In genomic region chr9:61397130-61397529, GRCm38 (mm10) we compare ENCODE assay signal across 21 mouse cellular contexts. TPM values are rescaled to one million over a fixed set of nuclear protein-coding genes. Genes with fewer than 3 reads are reported as not detected.
DNase-seq lines count a peak whose midpoint lies in the region; ATAC-seq lines count a peak whose summit lies in the region.
"Had no signal": no experiment of that assay in that cellular context is flagged by ENCODE, and none has a peak within 500 bp of the region (broad histone marks: within the 10 kb centered on the region; RNA-seq: fewer than 3 reads in every experiment).

No protein-coding gene starts in this region.

- 0 out of 2 replicates have a peak overlapping the region, but pooled peaks have one; percentile 57 for H3K27ac ChIP-seq in forebrain, embryonic 13.5 days
- H3K27ac ChIP-seq in forebrain, embryonic 11.5 days (ENCODE audit: low read depth, low read length) = no peak overlapping the region
- no peak overlapping the region for H3K27ac ChIP-seq in kidney, embryonic 14.5 days (ENCODE audit: low read depth, low read length)
- no peak overlapping the region; the same call in 1 of the 2 replicates for H3K27ac ChIP-seq in midbrain, embryonic 10.5 days (replicated peaks)
- no peak overlapping the region for H3K27ac ChIP-seq in midbrain, embryonic 14.5 days (replicated peaks; ENCODE audit: low read depth, low read length)
- H3K27ac ChIP-seq: embryonic facial prominence, embryonic 13.5 days; heart, adult 2 months; intestine, embryonic 15.5 days; liver, embryonic 13.5 days had no signal

- no peak for ATAC-seq in forebrain, embryonic 13.5 days
- ATAC-seq in forebrain, embryonic 11.5 days (replicated peaks; ENCODE audit: low FRiP score) = no peak
- ATAC-seq in kidney, embryonic 14.5 days (ENCODE audit: low FRiP score, low TSS enrichment) = no peak
- ATAC-seq in midbrain, embryonic 14.5 days (ENCODE audit: low FRiP score, low TSS enrichment) = no peak
- ATAC-seq: intestine, embryonic 15.5 days; midbrain, embryonic 16.5 days had no signal

- H3K9me3 ChIP-seq in forebrain, embryonic 13.5 days (replicated peaks) = no peaks in the 10 kb centered on the region
- no peaks in the 10 kb centered on the region for H3K9me3 ChIP-seq in forebrain, embryonic 11.5 days (ENCODE audit: control insufficient read depth, low read length)
- no peaks in the 10 kb centered on the region for H3K9me3 ChIP-seq in kidney, embryonic 14.5 days (ENCODE audit: control insufficient read depth, low read length)
- no peaks in the 10 kb centered on the region for H3K9me3 ChIP-seq in midbrain, embryonic 10.5 days (replicated peaks)
- H3K9me3 ChIP-seq in midbrain, embryonic 14.5 days (ENCODE audit: control insufficient read depth, low read length) = no peaks in the 10 kb centered on the region
- H3K9me3 ChIP-seq: embryonic facial prominence, embryonic 13.5 days; G1E; intestine, embryonic 15.5 days; limb, embryonic 13.5 days; liver, embryonic 13.5 days had no signal

- H3K27me3 ChIP-seq in forebrain, embryonic 13.5 days = peaks cover 12% of the 10 kb centered on the region
- H3K27me3 ChIP-seq in forebrain, embryonic 11.5 days (ENCODE audit: control insufficient read depth, insufficient read depth, low read length) = no peaks in the 10 kb centered on the region
- 0 out of 2 replicates have a peak, but pooled peaks cover 3% of the 10 kb centered on the region for H3K27me3 ChIP-seq in kidney, embryonic 14.5 days (ENCODE audit: control insufficient read depth, insufficient read depth, low read length)
- H3K27me3 ChIP-seq in midbrain, embryonic 10.5 days (ENCODE audit: low read depth, poor library complexity, severe bottlenecking) = peaks cover 39% of the 10 kb centered on the region; the same call in 1 of the 2 replicates
- peaks cover 3% of the 10 kb centered on the region; the same call in 1 of the 2 replicates for H3K27me3 ChIP-seq in midbrain, embryonic 14.5 days (ENCODE audit: control insufficient read depth, insufficient read depth, low read length)
- H3K27me3 ChIP-seq: embryonic facial prominence, embryonic 13.5 days; intestine, embryonic 15.5 days; limb, embryonic 13.5 days; liver, embryonic 13.5 days had no signal

- H3K4me3 ChIP-seq in forebrain, embryonic 13.5 days = no peak overlapping the region
- H3K4me3 ChIP-seq in forebrain, embryonic 11.5 days (ENCODE audit: low read depth, low read length) = no peak overlapping the region
- no peak overlapping the region for H3K4me3 ChIP-seq in kidney, embryonic 14.5 days (ENCODE audit: low read length)
- H3K4me3 ChIP-seq in midbrain, embryonic 10.5 days = peak overlapping the region; percentile 20; the same call in 1 of the 2 replicates
- H3K4me3 ChIP-seq in midbrain, embryonic 14.5 days (replicated peaks; ENCODE audit: low read depth, low read length) = no peak overlapping the region
- H3K4me3 ChIP-seq: embryonic facial prominence, embryonic 13.5 days; heart, adult 2 months; intestine, embryonic 15.5 days; limb, embryonic 13.5 days; liver, embryonic 13.5 days had no signal

- no peak for DNase-seq in forebrain, embryonic 11.5 days (ENCODE audit: low spot score)
- DNase-seq in kidney, postnatal 14 days = peak; percentile 64
- no peak for DNase-seq in midbrain, embryonic 10.5 days (ENCODE audit: low spot score)
- no peak for DNase-seq in midbrain, embryonic 14.5 days
- DNase-seq in kidney, postnatal 36 days = peak; percentile 54 to 60
- no peak for DNase-seq in adrenal gland, postnatal 25 days
- DNase-seq: adrenal gland, postnatal 14 days; cerebellum, adult 11 months; gastrocnemius, postnatal 10 days; heart, adult 2 months; heart, postnatal 4 days; liver, embryonic 13.5 days; right cerebral cortex, postnatal 4 days; thymus, adult 2 months had no signal

- peaks cover 86% of the 10 kb centered on the region for H3K4me1 ChIP-seq in forebrain, embryonic 13.5 days
- peaks cover 42% of the 10 kb centered on the region for H3K4me1 ChIP-seq in forebrain, embryonic 11.5 days (replicated peaks; ENCODE audit: control insufficient read depth, insufficient read depth, low read length)
- H3K4me1 ChIP-seq in kidney, embryonic 14.5 days (ENCODE audit: control insufficient read depth, insufficient read depth, low read length) = peaks cover 27% of the 10 kb centered on the region
- peaks cover 98% of the 10 kb centered on the region for H3K4me1 ChIP-seq in midbrain, embryonic 10.5 days
- H3K4me1 ChIP-seq in midbrain, embryonic 14.5 days (ENCODE audit: control insufficient read depth, insufficient read depth, low read length) = peaks cover 67% of the 10 kb centered on the region

- H3K9ac ChIP-seq in forebrain, embryonic 13.5 days = no peak overlapping the region
- no peak overlapping the region for H3K9ac ChIP-seq in forebrain, embryonic 11.5 days (ENCODE audit: low read length)
- H3K9ac ChIP-seq in kidney, embryonic 14.5 days (ENCODE audit: low read depth, low read length) = no peak overlapping the region
- no peak overlapping the region for H3K9ac ChIP-seq in midbrain, embryonic 14.5 days (replicated peaks; ENCODE audit: low read length)
- H3K9ac ChIP-seq: embryonic facial prominence, embryonic 13.5 days; intestine, embryonic 15.5 days; limb, embryonic 13.5 days; liver, embryonic 13.5 days had no signal

- H3K4me2 ChIP-seq in forebrain, embryonic 13.5 days = no peak overlapping the region
- H3K4me2 ChIP-seq in forebrain, embryonic 11.5 days (ENCODE audit: low read depth, low read length, severe bottlenecking) = no peak overlapping the region
- no peak overlapping the region for H3K4me2 ChIP-seq in kidney, embryonic 14.5 days (replicated peaks; ENCODE audit: low read depth, low read length)
- no peak overlapping the region for H3K4me2 ChIP-seq in midbrain, embryonic 14.5 days (ENCODE audit: low read length)
- H3K4me2 ChIP-seq: embryonic facial prominence, embryonic 13.5 days; intestine, embryonic 15.5 days; limb, embryonic 13.5 days; liver, embryonic 13.5 days had no signal

- H3K36me3 ChIP-seq in forebrain, embryonic 13.5 days (ENCODE audit: poor library complexity, severe bottlenecking) = peaks cover 82% of the 10 kb centered on the region
- peaks cover 21% of the 10 kb centered on the region; the same call in 1 of the 2 replicates for H3K36me3 ChIP-seq in forebrain, embryonic 11.5 days (ENCODE audit: control insufficient read depth, insufficient read depth, low read length)
- peaks cover 82% of the 10 kb centered on the region for H3K36me3 ChIP-seq in kidney, embryonic 14.5 days (ENCODE audit: control insufficient read depth, insufficient read depth, low read length)
- H3K36me3 ChIP-seq in midbrain, embryonic 10.5 days = peaks cover 100% of the 10 kb centered on the region
- H3K36me3 ChIP-seq in midbrain, embryonic 14.5 days (ENCODE audit: control insufficient read depth, insufficient read depth, low read length) = peaks cover 84% of the 10 kb centered on the region

- whole genome bisulfite sequencing in forebrain, embryonic 13.5 days = 57% methylated on average over 4 of the region's 4 CpGs
- WGBS in forebrain, embryonic 11.5 days = 76% methylated on average over 4 of the region's 4 CpGs
- 56% methylated on average over 4 of the region's 4 CpGs for WGBS in kidney, embryonic 14.5 days
- WGBS in midbrain, embryonic 10.5 days = 79% methylated on average over 4 of the region's 4 CpGs
- 55% methylated on average over 4 of the region's 4 CpGs for WGBS in midbrain, embryonic 14.5 days

RNA-seq across cellular contexts. Expression of gene Tle3, which starts 25.0 kb away (rescaled TPM):
- 36.6 and 39.2 TPM in 2 replicates for polyA plus RNA-seq in forebrain, embryonic 13.5 days (2015; fragmentation: Nextera tagmentation; extraction: Ambion mirVana)
- 57.8 and 58.2 TPM in 2 replicates for polyA plus RNA-seq in forebrain, embryonic 11.5 days (2014; fragmentation: Nextera tagmentation; extraction: Ambion mirVana)
- polyA plus RNA-seq in kidney, embryonic 14.5 days (2014; fragmentation: Nextera tagmentation; extraction: Ambion mirVana) = 29.6 and 33.7 TPM in 2 replicates
- 48.7 and 55.8 TPM in 2 replicates for polyA plus RNA-seq in midbrain, embryonic 10.5 days (2016; fragmentation: Nextera tagmentation; extraction: Ambion mirVana)
- polyA plus RNA-seq in midbrain, embryonic 14.5 days (2014; fragmentation: Nextera tagmentation; extraction: Ambion mirVana) = 36.4 and 43.8 TPM in 2 replicates
- 137 and 157 TPM in 2 replicates for total RNA-seq in adrenal gland, postnatal 25 days (2021)

Comparison
In these comparisons a context has a peak if more than half of its experiments do, and no peak if none do; other contexts are left out.
1. DNase-seq: peak in kidney, postnatal 14 days (single experiment) and kidney, postnatal 36 days (2 of 2); none in forebrain, embryonic 11.5 days (single experiment), midbrain, embryonic 10.5 days (single experiment), midbrain, embryonic 14.5 days (single experiment) and adrenal gland, postnatal 25 days (single experiment).